Mouse (Mus musculus): ENCODE results near the gene Heg1.
A peak's percentile ranks its signal among the peaks of the same experiment; 100 is the strongest.

The Heg1 gene

DNA sequence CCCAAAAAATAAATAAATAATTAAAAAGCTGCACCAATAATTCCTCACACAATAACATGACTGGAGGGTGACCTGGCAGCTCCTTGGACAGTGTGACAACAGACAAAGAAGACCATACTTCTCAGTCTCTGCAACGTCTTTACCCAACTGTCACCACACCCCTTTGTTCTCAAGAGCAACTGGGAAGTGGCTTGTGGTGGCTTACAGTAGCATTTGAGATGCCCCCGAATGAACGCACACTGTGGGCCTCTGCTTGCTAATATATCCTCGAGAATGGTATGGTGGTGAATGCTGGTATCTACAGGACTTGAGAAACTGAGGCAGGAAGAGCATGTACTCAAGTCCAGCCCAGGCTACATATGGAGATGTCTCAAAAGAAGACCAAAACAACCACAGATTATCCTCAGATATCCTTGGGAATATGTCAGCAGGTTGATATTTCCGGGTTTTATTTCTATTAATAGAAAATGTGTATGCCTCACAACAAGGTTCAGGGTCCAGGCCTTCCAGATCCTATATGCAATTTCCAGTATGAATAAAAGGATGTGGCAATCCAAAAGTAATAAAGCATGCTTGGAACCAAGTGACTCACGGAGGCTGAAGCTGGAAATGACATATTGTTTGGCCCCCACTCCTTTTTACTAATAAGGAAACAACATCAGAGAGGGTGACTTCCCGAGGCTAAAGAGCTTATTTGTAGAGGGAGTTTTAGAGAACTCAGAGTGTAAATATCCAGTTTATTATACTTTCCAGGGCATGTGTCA, 92.8 kb downstream of the Heg1 start:
- no peak for DNase-seq

DNA sequence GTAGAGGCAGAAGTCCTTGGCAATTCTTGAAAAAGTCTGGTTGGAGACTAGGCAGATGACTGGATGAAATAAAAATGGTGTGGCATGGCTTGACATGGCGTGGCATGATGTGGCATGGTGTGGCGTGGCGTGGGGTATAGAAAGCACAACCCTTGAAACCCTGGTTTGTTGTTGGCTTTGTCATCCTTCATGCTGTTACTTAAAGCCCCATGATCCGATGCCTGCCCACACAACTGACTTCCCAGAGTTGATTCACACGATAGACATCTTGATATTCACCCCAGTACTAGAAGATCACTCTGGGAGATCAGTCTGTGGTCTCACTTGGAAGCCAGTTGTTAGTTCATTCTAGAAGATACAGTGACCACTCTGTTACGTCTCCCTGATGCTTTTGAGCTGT, 93.4 kb downstream of the Heg1 start:
- DNase-seq = no peak

DNA sequence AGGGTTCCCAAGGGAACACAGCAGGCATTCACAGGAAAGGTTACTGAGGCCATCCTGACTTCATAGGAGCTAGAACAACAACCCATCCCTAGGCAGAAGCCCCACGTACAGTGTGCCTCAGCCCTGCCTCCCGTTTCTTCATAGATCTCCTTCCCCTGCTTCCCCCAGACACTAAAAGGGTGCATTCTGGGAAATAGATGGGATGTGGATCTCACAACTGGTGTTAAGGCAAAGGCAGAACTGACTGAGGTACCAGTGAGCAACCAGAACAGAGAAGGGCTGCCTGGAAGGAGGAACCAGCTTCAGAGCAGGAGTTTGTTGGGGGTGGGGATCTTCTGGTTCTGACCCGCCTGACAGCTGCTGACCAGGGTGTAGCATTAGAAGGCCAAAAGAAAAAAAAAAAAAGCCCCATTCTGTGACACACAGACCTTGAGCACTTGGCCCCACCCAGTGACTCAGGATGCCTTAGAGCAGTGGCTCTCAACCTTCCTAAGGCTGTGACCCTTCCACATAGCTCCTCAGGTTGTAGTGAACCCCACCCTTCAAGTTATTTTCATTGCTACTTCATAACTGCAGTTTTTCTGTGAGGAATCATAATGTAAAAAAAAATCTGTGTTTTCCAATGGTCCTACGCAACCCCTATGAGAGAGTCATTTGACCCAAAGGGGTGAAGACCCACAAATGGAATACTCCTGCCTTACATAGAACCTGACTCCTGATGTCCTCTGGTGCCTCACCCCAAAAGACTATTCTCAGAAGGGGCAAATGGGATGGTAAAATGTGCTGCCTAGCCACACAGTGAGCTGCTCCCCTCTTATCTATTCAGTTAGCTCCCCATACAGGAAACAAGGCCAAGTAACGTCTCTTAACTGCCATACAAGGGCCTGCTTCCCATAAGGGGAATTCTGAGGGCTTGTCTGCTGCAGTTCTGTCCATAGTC, 97.9 kb downstream of the Heg1 start:
- no peak for DNase-seq

DNA sequence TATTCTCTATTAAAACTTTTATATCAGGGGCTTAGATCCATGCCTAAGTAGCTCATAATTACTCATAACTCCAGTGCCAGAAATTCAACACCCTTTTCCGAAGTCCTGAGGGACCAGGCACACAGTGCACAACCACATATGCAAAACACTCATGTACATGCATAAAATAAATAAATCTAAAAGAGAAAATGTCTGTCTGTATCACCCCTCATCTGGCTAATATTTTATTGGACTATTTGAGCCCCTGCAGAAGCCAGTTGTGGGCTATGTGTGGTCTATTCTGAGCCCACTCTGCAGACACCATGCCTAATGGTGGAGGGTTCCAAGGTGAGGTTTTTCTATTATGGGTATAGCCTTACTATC, 98.5 kb downstream of the Heg1 start:
- DNase-seq = no peak

DNA sequence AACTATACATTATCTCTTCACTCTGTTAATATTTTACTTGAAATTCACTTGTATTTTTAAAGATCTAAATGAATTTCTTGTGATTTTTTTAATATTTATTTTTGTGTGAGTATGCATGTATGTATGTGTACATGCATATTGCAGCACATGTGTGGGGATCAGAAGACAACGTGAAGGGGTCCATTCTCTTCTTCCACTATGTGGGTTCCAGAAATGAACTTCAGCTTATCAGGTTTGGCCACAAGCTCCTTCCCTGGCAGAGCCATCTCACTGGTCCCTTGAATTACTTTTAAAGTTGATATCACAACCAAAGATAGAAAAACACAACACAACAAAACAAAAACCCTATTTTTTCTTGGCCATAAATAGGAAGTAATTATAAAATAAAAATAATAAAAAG, 100.4 kb downstream of the Heg1 start:
- no peak for DNase-seq

DNA sequence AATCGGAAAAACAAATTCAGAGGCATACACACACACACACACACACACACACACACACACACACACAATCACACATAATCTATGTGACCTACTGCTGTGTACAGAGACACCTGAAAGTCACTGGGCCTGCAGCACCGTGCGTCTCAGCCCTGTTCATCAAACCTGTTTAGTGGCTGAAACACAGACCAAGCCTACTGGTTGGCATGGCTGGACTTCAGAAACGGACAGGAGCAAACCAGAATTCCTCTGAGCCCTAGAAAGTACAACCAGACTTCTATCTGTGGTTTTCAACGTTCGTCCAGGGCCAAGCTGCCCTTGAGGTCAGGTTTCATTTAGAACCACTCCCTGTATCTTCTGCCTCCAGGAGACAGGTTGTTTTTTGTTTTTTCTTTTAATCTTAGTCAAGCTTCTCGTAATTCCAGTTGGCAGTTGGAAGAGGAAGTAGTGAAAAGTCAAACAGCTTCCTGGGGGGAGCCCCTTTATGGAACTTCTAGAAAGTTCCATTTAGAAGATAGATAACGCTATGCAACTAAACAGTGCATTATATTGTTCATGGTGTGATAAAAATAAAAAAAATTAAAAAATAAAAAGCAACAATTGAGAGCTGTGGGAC, 101.0 kb downstream of the Heg1 start:
- no peak for DNase-seq

DNA sequence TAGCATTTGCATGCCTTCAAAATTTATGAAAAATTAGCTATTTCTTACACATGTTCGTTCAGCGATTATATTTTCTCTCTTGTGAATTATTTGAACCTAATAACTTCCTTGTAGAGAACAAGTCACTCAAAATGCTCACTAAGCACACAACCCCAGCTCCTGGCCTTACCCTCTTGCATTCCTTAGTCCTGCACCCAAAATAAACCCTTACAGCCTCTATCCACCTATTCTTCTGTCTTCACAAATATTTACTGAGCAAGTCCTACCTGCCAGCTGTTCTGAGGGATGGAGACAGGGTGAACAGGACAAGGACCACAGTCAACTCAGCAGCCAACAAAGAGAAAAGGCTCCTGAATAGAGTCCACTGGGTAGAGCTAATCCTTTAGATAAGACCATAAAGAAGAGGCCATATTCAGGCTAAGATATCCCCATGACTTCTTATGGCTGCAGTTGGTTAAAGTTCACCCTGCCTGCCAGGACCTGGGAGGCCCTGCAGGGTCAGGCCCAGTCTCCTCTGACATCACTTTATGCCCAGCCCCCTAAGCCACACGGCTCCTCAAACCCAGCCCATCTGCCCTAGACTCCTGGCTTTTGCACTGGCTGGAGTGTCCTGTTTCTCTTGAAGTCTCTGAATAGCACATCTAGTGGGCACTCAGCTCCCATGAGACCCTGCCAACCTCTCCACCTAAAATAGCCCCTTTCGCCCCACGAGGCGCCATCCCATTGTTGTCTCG, 102.7 kb downstream of the Heg1 start:
- no peak for DNase-seq

DNA sequence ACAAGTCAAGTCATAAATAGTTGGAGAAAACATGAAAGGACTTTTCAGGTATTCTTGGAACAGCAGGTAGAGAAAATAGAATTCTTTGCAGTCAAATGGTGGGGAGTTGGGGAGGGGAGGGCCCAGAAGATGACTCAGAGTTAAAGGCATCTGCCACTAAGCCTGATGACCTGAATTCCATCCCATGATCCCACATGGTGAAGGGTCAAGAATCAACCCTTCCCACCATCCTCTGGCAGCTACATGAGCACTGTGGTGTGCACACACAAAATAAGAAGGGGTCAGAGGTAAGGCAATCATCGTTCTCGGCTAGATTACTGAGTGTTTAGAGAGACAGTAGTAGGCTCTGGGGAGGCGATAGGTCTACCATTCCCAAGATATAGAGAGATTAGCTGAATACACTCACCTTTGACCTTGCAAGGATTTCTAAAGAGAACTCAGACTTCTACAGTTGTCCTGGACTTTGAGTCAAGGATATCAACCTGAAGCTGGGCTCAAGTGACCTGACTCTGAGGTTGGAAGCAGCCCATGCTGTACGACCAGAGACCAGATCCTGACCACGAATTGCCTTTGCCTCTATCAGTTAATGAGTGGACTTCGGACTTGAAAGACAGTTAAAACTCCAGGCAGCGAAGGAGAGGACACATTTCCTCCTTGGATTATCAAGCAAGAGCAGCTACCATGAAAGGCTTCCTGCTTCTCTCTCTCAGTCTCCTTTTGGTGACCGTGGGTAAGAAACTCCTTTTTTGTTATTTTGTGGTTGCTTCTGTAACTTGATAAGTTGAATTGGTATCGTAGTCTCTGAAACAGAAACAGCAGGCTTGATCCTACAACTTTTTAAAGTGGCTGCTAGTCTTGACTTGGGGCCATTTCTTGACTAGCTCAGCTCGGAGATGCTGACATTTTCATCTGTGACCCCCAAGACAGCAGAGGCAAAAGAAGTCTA, 109.9 kb downstream of the Heg1 start, which contains the start of gene Muc13:
Gene Muc13 (plus strand): TSS at position 192 of the 946 bp plus-strand sequence.
- DNase-seq = no peak

DNA sequence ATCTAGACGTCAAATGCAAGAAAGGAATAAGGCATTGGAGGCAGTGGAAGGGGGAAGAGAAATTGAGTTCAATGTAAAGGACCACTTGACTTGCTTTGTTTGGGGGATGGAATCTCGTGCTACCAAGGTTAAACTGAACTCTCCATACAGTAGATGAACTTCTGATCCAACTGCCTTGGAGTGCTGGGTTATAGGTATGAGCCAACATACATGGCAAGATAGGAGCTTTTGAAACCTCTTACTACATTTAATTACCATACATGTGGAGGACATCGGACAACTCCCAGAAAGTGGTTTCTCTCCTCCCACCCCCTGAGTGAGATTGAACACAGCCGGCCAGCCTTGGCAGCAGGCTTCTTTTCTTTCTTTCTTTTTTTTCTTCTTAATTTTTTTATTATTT, 110.9 kb downstream of the Heg1 start:
- DNase-seq = no peak

DNA sequence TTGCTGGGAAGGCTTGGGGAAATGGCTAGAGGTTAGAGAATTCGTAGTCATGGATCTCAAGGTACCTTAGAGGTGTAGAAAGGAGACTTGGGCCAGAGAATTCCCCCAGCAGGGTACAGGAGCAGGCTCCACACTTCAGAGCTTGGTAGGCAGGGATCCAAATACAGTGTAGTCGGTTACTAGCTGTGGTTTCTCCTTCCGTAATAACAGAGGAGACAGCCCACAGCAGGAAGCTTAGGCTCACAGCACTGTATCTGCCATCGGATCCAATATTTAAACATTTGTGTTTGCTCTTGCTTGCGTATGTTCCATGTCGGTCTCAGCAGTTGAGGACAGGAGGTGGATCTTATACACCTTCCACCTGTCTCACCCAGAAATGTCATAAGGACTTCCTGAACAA, 111.7 kb downstream of the Heg1 start:
- DNase-seq = no peak

DNA sequence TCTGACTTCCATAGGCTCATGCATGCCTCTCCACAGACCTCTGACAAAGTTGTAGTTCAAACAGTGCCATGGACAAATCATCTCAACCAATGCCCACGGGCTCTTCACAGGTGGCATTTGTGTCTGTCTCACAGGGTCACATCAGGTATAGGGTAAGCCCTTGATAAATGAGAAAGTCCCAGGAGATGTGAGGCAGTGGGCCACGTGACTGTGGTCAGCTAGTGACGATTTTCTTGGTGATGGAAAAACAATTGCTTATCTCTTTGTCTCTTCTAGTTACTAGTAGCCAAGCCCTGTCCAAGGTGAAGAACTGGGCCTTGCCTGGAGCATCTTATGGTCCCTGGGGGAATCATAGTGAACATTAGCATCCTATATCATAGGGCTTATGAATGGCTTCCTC, 112.6 kb downstream of the Heg1 start:
- no peak for DNase-seq

DNA sequence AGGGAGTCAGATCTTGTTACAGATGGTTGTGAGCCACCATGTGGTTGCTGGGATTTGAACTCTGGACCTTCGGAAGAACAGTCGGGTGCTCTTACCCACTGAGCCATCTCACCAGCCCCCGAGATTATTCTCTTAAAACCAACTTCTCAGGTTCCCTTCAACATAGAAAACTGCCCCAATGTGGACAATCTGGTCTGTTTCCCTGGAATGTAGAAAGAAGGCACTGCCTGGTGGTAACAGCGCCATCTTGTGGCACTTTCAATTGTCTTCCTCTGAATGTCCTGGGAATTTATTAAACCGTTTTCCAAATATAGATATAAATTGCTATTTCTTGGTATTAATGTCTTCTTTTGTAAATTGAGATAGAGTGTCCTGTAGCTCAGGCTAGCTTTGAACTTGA, 113.7 kb downstream of the Heg1 start:
- peak; percentile 44 for DNase-seq

DNA sequence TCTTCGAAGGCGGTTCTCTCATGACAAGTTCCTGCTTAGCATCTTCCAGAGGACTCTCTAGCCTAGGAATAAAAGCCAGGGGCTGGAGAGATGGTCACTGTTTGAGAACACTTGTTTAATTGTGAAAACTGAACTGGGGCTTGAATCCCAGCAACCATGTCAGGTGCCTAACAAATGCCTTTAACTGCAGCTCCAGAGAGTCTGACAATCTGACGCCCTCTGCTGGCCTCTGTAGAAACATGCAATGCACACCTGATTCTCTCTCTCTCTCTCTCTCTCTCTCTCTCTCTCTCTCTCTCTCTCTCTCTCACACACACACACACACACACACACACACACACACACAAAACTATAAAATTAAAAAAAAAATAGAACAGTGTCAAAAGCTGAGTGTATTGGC, 125.8 kb downstream of the Heg1 start:
- no peak for DNase-seq

DNA sequence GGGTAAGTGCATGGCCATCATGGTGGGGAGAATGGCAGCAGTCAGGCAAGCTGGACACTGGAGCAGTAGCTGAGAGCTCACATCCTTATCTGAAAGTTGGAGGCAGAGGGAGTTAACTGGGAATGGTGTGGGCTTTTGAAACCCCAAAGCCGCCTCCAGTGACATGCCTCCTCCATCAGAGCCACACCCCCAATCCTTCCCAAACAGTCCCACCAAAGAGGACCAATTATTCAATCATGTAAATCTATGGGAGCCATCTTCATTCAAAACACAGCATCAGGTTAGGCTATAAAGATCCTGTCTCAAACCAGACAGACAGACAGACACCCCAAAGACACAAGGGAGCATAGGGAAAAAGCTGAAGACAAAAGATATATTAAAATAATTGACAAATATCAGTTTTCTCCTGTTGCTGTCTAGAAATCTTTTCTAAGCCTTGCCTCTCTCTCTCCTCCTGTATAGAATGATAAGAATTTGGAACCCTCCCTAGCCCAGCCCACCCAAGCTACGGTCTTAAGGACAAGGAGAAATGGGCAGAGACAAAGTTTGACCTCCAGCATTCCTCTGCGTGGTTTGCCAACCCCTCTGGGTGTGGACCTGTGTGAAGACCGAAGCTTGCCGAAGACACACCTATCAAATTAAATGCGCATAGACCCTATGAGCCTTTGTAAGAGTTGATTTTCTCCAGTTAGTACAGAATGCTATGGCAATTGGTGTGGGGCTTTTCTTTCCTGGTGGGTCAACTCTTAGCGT, 134.4 kb downstream of the Heg1 start:
- no peak for DNase-seq

DNA sequence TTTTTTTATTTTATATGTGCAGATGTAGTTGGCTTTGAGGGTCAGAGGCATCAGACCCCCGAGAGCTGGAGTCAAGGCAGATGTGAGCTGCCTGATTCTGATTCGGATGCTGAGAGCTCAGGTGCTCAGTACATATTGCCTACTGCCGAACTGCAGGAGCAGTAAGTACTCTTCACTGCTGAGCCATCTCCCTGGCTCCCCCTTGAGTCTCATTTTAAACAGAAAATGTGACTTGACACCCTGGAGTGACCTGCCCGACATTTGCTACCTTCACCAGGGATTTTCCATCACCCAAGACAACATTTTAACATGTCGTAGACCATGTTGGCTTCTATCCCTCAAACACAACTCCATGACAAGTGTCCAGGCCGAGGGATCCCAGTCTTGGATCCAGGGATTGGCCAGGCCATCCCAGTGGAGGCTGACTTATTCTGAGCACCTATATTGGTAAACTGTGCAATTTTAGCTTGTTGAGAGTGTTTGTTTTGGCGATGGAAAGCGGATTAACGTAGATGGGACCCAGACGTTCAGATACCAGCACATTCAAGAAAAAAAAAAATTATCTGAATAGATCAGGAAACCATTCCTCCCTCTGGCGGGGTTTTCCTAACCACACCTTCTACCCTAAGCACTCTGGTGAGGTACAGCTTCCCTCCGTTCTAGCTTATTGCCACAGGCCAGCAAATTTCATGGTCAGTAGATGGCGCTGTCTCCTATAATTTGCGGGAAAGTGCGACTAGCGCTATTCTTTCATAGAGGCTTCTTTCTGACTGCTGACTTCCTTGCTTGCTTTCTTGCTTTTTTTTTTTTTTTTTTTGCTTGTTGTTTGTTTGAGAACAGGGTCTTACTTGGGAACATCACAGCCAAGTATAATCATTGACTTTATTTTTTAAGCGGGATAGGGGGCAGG, 136.4 kb downstream of the Heg1 start:
- DNase-seq = peak; percentile 82

All from cerebellum, adult 11 months (tissue).